Mouse (Mus musculus) embryonic facial prominence, embryonic 10.5 days (tissue): ENCODE results near the gene Mars2. TPM values are rescaled to one million over a fixed set of nuclear protein-coding genes. Genes with fewer than 3 reads are reported as not detected.

ENCODE experiments used
- polyA plus RNA-seq: library from polyadenylated mRNA; unstranded; fragments of >200 nt; fragmentation: Nextera tagmentation; extraction: Ambion mirVana; gene quantifications from 2 replicates; pipeline ENCODE4 v1.2.1, GENCODE M21; 2016

Mars2 gene
- polyA plus RNA-seq, 1 experiment from 2014 or later, result 3.2 TPM

Other genes starting within 250 kb of the Mars2 start
- gene Sf3b1, start 209.7 kb upstream of the Mars2 start, polyA plus RNA-seq, result 281 and 287 TPM in 2 replicates
- 21.7 and 22.0 TPM in 2 replicates for gene Coq10b, start 184.4 kb upstream of the Mars2 start, polyA plus RNA-seq
- 672 and 707 TPM in 2 replicates for gene Hspe1, start 149.0 kb upstream of the Mars2 start, polyA plus RNA-seq
- 604 and 644 TPM in 2 replicates for gene Hspd1, start 148.9 kb upstream of the Mars2 start, polyA plus RNA-seq
- gene Mob4, start 105.9 kb upstream of the Mars2 start, polyA plus RNA-seq, result 129 and 137 TPM in 2 replicates
- 10.6 and 13.6 TPM in 2 replicates for gene Rftn2, start 10.4 kb upstream of the Mars2 start, polyA plus RNA-seq
- gene Boll, start 126.3 kb downstream of the Mars2 start, polyA plus RNA-seq, result 0.33 TPM in 1 of 2 replicates, not detected in the other
- gene Plcl1, start 168.7 kb downstream of the Mars2 start, polyA plus RNA-seq, result 0.57 and 0.81 TPM in 2 replicates